Mouse (Mus musculus) G1E (cell line): ENCODE data around the gene Bmi1.

Source experiments
- CTCF ChIP-seq: IDR thresholded peaks from 2 replicates; pipeline ENCODE4 v1.5.1; 2012; ENCODE audit warnings: low read depth, low read length, inconsistent platforms, mixed read lengths
- GATA1 ChIP-seq: IDR thresholded peaks from 2 replicates; pipeline ENCODE4 v1.6.1; 2012; ENCODE audit warnings: borderline replicate concordance, low read length, inconsistent platforms, mixed read lengths

DNA sequence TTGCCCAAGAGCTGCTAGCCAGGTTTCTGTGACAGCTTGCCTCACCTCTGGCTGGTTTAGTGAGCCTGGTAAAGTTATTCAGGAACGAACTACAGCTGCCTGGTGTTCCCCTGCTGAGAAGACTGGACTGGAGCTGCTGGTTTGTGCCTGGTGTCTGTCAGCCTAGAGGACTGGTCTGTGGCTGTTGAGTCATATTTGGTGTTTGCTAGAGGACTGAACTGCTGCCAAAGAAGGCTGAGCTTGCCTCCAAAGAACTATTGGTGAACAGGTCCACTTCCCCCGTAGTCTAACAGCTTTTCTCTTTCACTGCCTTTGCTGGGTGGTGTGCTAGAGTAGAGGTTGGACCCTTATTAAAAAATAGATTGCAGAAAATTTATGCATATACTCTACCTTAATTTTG lies 36.3 kb downstream of the Bmi1 start:
- TF ChIP-seq CTCF = no peak
- no peak for TF ChIP-seq GATA1
